Mouse (Mus musculus) myocyte (in vitro differentiated cells): Measurements from ENCODE around the gene Atp13a2. TPM values are rescaled to one million over a fixed set of nuclear protein-coding genes. Genes with fewer than 3 reads are reported as not detected.

Experiments
- H3K27me3 ChIP-seq: one replicate; pipeline ENCODE4 v1.6.1; 2011; ENCODE audit not compliant: control insufficient read depth, insufficient read depth, insufficient read length
- H3K36me3 ChIP-seq: one replicate; pipeline ENCODE4 v1.6.1; 2011; ENCODE audit not compliant: control insufficient read depth, insufficient read depth
- H3K4me2 ChIP-seq: one replicate; pipeline ENCODE4 v1.6.1; 2011; ENCODE audit warnings: low read depth, control low read depth
- H3K4me3 ChIP-seq: one replicate; pipeline ENCODE4 v1.5.1; 2011; ENCODE audit warnings: mild to moderate bottlenecking, control low read depth, moderate library complexity
- H3K79me2 ChIP-seq: one replicate; pipeline ENCODE4 v1.6.1; 2011; ENCODE audit not compliant: control insufficient read depth, insufficient read depth
- H3ac ChIP-seq: one replicate; pipeline ENCODE4 v1.6.1; 2011; ENCODE audit not compliant: control insufficient read depth, insufficient read length
- CEBPB ChIP-seq: IDR thresholded peaks from 2 replicates; pipeline ENCODE4 v1.6.1; 2011; ENCODE audit warnings: mild to moderate bottlenecking, moderate library complexity; ENCODE audit not compliant: poor library complexity, insufficient read depth, severe bottlenecking
- E2F4 ChIP-seq: IDR thresholded peaks from one replicate; pipeline ENCODE4 v1.6.1; 2011; ENCODE audit warnings: mild to moderate bottlenecking, control low read depth, moderate library complexity; ENCODE audit not compliant: insufficient read depth
- MAX ChIP-seq: IDR thresholded peaks from one replicate; pipeline ENCODE4 v1.6.1; 2011; ENCODE audit warnings: low read depth, mild to moderate bottlenecking, control low read depth
- MYOD1 ChIP-seq, 3 experiments: IDR thresholded peaks; one replicate each; pipeline ENCODE4 v1.6.1; 2011; ENCODE audit warnings: control low read depth in 2 of 3, low read depth in 2 of 3, mild to moderate bottlenecking in 2 of 3, moderate library complexity in 1 of 3; ENCODE audit not compliant: insufficient read length in 2 of 3, control insufficient read depth in 1 of 3
- MYOG ChIP-seq, 3 experiments: IDR thresholded peaks; one replicate each; pipeline ENCODE4 v1.6.1; 2011; ENCODE audit warnings: control low read depth in 2 of 3, low read depth in 2 of 3, mild to moderate bottlenecking in 2 of 3; ENCODE audit not compliant: insufficient read length in 2 of 3, control insufficient read depth in 1 of 3, insufficient read depth in 1 of 3
- POLR2A ChIP-seq: IDR thresholded peaks from one replicate; pipeline ENCODE4 v1.6.1; 2011; ENCODE audit warnings: low read depth, mild to moderate bottlenecking, control low read depth, moderate library complexity; ENCODE audit not compliant: insufficient read length
- POLR2AphosphoS2 ChIP-seq: IDR thresholded peaks from one replicate; pipeline ENCODE4 v1.6.1; 2011; ENCODE audit warnings: low read depth, control low read depth; ENCODE audit not compliant: insufficient read length
- REST ChIP-seq: IDR thresholded peaks from one replicate; pipeline ENCODE4 v1.6.1; 2011; ENCODE audit warnings: mild to moderate bottlenecking, control low read depth, moderate library complexity; ENCODE audit not compliant: insufficient read depth, insufficient read length
- SRF ChIP-seq: IDR thresholded peaks from one replicate; pipeline ENCODE4 v1.6.1; 2011; ENCODE audit warnings: low read depth; ENCODE audit not compliant: control insufficient read depth, insufficient read length
- TCF12 ChIP-seq: IDR thresholded peaks from one replicate; pipeline ENCODE4 v1.6.1; 2011; ENCODE audit warnings: mild to moderate bottlenecking, control low read depth; ENCODE audit not compliant: poor library complexity, insufficient read depth, severe bottlenecking
- TCF3 ChIP-seq: IDR thresholded peaks from one replicate; pipeline ENCODE4 v1.6.1; 2011; ENCODE audit warnings: low read depth, control low read depth; ENCODE audit not compliant: insufficient read length
- USF1 ChIP-seq: IDR thresholded peaks from one replicate; pipeline ENCODE4 v1.6.1; 2011; ENCODE audit warnings: low read depth, mild to moderate bottlenecking, control low read depth, moderate library complexity
- polyA plus RNA-seq: library from polyadenylated mRNA; unstranded; fragments of >200 nt; fragmentation: generic; extraction: Trizol; gene quantifications from one replicate; pipeline ENCODE4 v1.2.1, GENCODE M21; 2012; ENCODE audit warnings: missing spikeins

Atp13a2 gene
- polyA plus RNA-seq, 1 experiment: 22.0 TPM

DNA sequence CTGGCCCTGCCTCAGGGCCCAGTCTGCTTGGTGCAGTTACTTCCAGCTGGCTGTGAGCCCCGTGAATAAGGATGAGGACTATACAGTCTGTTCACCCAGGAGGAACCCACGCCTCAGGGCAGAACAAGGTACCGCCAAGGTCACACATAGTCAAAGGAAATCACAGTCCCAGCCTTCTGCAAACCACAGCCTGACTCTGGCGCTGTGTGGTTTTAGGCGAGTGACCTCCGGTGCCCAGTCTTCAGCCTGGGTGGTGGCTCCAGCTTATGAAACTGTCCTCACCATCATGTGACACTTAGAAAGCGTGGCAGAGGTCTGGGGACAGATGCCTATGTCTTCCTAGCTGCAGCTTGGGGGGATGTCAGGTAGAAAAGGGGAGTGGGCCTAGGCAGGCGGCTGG, 9.1 kb downstream of the Atp13a2 start:
- H3K27me3 ChIP-seq: no peaks in the 10 kb centered on the region
- no peak overlapping the region for H3ac ChIP-seq
- H3K4me3 ChIP-seq: no peak overlapping the region
- H3K4me2 ChIP-seq: no peak overlapping the region
- H3K79me2 ChIP-seq: no peaks in the 10 kb centered on the region
- TF ChIP-seq USF1 (no peak), SRF (no peak), CEBPB (no peak), POLR2A (no peak), TCF3 (no peak), MYOG (IDR thresholded peaks at IDR 0.05; ENCODE audit: control insufficient read depth in 1 of 3, insufficient read depth in 1 of 3, insufficient read length in 2 of 3, low read depth in 2 of 3) (no peak), E2F4 (no peak), REST (no peak), TCF12 (no peak), POLR2AphosphoS2 (no peak), MAX (no peak), MYOD1 (IDR thresholded peaks at IDR 0.05; ENCODE audit: control insufficient read depth in 1 of 3, insufficient read length in 2 of 3, low read depth in 2 of 3) (no peak)
- no peaks in the 10 kb centered on the region for H3K36me3 ChIP-seq

DNA sequence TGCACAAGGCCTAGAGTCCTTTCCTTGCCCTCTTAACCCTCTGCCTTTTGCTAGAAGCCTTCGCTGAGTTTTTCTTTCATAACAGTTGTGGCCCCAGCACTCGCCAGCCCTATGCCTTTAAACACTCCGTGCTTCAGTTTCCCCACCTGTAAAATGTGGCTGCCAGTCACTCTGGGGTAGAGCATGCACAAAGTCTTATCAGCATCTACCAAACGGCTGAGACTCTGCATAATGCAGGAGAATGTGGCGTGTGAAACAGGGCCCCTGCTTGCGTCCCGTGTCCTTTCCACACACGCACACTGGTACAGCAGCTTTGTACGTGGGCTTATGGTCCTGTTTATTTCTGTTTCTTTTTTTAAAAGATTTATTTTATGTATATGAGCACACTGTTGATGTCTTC, 10.1 kb downstream of the Atp13a2 start:
- no peak for TF ChIP-seq SRF
- TF ChIP-seq TCF12: no peak
- TF ChIP-seq E2F4: no peak
- TF ChIP-seq TCF3: no peak
- TF ChIP-seq MYOG (IDR thresholded peaks at IDR 0.05; ENCODE audit: control insufficient read depth in 1 of 3, insufficient read depth in 1 of 3, insufficient read length in 2 of 3, low read depth in 2 of 3): no peak
- no peak for TF ChIP-seq POLR2AphosphoS2
- TF ChIP-seq CEBPB: no peak
- no peak for TF ChIP-seq USF1
- TF ChIP-seq REST: no peak
- no peak for TF ChIP-seq MAX
- H3K27me3 ChIP-seq: no peaks in the 10 kb centered on the region
- H3ac ChIP-seq: no peak overlapping the region
- no peaks in the 10 kb centered on the region for H3K79me2 ChIP-seq
- H3K36me3 ChIP-seq: no peaks in the 10 kb centered on the region
- H3K4me2 ChIP-seq: no peak overlapping the region
- H3K4me3 ChIP-seq: no peak overlapping the region

DNA sequence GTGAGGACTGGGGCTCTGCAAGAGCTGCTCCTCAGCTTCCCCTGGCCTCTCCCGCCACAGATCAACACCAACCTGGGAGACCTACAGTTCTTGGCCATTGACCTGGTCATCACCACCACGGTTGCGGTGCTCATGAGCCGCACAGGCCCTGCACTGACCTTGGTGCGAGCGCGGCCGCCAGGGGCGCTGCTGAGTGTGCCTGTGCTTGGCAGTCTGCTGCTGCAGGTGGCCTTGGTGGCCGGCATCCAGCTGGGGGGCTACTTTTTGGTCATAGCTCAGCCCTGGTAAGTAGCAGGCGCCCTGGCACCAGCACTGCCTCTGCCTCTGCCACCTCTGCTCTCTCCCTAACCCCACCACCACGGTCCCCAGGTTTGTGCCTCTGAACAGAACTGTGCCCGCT, 19.3 kb downstream of the Atp13a2 start:
- Histone ChIP-seq H3ac (no peak overlapping the region), H3K4me2 (no peak overlapping the region), H3K79me2 (no peaks in the 10 kb centered on the region), H3K27me3 (no peaks in the 10 kb centered on the region), H3K36me3 (no peaks in the 10 kb centered on the region), H3K4me3 (no peak overlapping the region)
- no peak for TF ChIP-seq SRF
- no peak for TF ChIP-seq REST
- TF ChIP-seq POLR2AphosphoS2: no peak

DNA sequence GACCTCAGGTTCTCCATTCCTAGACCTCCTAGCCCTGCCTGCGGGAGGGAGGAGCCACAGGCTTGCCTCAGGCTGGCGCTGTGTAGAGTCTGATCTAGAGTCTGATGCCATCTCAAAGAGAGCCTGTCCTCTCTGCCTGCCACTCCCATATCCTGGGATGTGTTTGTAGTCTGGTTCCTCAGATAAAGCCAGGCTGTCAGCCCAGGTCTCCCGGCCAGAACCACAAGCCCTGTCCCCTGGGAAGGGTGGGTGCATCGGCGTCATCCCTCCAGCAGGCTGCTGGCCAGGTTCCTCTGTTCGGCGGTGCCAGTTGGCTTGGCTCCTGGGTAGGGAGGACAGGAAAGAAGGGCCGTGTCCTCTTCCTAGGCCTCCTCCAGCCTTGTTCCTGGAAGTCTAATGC, 21.4 kb downstream of the Atp13a2 start:
- TF ChIP-seq MYOD1 (IDR thresholded peaks at IDR 0.05; ENCODE audit: control insufficient read depth in 1 of 3, insufficient read length in 2 of 3, low read depth in 2 of 3): no peak

DNA sequence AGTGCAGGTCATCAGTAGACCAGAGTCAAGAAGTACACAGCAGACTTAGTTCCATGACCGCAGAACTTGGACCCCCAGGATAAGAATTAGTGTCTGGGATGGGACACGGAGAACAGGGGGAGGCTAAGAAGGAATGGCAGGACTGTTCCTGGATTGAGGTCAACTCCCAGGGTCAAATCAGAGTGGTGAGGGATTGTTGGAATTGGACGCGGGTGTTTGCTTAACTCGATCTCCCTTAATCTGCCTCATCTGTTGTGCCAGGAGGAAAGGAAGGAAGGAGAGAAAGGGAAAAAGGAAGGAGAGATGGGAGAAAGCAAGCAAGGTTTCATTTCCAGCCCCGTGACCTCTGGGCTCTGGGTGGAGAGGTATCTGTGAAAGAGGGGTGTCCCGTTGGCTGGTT, 23.4 kb downstream of the Atp13a2 start, which contains the start of gene Mfap2:
Gene Mfap2, plus strand, starts transcription at position 301 of the 400 bp plus-strand sequence.
- Histone ChIP-seq H3K4me2 (no peak within 1 kb of the TSS), H3ac (no peak within 1 kb of the TSS), H3K79me2 (no peaks in the 10 kb centered on the region), H3K36me3 (no peaks in the 10 kb centered on the region), H3K27me3 (no peaks in the 10 kb centered on the region), H3K4me3 (no peak within 1 kb of the TSS)
- TF ChIP-seq REST: no peak
- no peak for TF ChIP-seq SRF
- TF ChIP-seq TCF3: no peak
- TF ChIP-seq MYOG (IDR thresholded peaks at IDR 0.05; ENCODE audit: control insufficient read depth in 1 of 3, insufficient read depth in 1 of 3, insufficient read length in 2 of 3, low read depth in 2 of 3): no peak
- no peak for TF ChIP-seq TCF12
- no peak for TF ChIP-seq CEBPB
- no peak for TF ChIP-seq MAX

More for the DNA sequence above, 21.4 kb downstream of the Atp13a2 start:
- H3K4me3 ChIP-seq: no peak overlapping the region
- H3K4me2 ChIP-seq: no peak overlapping the region
- no peak overlapping the region for H3ac ChIP-seq
- H3K27me3 ChIP-seq: no peaks in the 10 kb centered on the region
- no peaks in the 10 kb centered on the region for H3K79me2 ChIP-seq
- H3K36me3 ChIP-seq: no peaks in the 10 kb centered on the region

DNA sequence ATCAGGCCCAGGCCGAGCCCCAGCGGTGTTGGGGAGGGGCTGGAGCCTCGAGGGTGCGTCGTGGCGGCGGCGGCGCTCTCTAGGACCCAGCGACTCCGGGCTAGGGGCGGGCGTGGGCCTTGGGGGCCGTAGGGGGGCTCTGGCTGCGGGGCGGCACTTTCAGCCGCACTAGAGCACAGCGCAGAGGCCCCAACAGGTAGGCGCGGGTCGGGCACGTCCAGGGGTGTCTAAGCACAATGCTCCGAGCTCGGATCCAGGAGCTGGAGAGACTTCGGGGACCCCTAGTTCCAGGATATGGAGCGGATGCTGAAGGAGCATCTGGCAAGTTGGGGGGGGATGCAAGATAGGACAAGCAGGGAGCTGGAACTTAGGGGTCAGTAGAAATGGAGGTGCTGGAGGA, 23.9 kb downstream of the Atp13a2 start:
- Histone ChIP-seq H3K27me3 (no peaks in the 10 kb centered on the region), H3K4me3 (no peak overlapping the region), H3K36me3 (no peaks in the 10 kb centered on the region), H3K79me2 (no peaks in the 10 kb centered on the region), H3K4me2 (no peak overlapping the region), H3ac (no peak overlapping the region)
- TF ChIP-seq E2F4 (no peak), MAX (no peak), CEBPB (no peak), POLR2A (no peak), REST (no peak), TCF3 (no peak), TCF12 (no peak)
